Mouse (Mus musculus) kidney, embryonic 16.5 days (tissue): ENCODE measurements around the gene Pim1. TPM values are rescaled to one million over a fixed set of nuclear protein-coding genes. Genes with fewer than 3 reads are reported as not detected.
"Not testable (repeated sequence)": the region's sequence is repeated elsewhere in the genome, so short reads cannot be mapped to it uniquely, and the experiment has no call there.

ENCODE experiments used
- ATAC-seq: fragments of 200-750 bp; cut with Nextera tagmentation; 2 replicates; pipeline ENCODE4 v1.8.0; 2017; ENCODE audit warnings: moderate TSS enrichment; ENCODE audit not compliant: low FRiP score, low TSS enrichment
- H3K27ac ChIP-seq: fragments of 300-500 bp; sonication (generic); 2 replicates; pipeline ENCODE4 v1.5.1; 2014; ENCODE audit warnings: low read length
- H3K27me3 ChIP-seq: fragments of 300-500 bp; sonication (generic); 2 replicates; pipeline ENCODE4 v1.6.1; 2014; ENCODE audit warnings: low read length, control low read depth, mixed read lengths; ENCODE audit not compliant: insufficient read depth
- H3K36me3 ChIP-seq: fragments of 300-500 bp; sonication (generic); 2 replicates; pipeline ENCODE4 v1.6.1; 2014; ENCODE audit warnings: low read length, control low read depth, mixed read lengths; ENCODE audit not compliant: insufficient read depth
- H3K4me1 ChIP-seq: fragments of 300-500 bp; sonication (generic); 2 replicates; pipeline ENCODE4 v1.6.1; 2014; ENCODE audit warnings: low read length, control low read depth, mixed read lengths; ENCODE audit not compliant: insufficient read depth
- H3K4me2 ChIP-seq: fragments of 300-500 bp; sonication (generic); replicated peaks from 2 replicates; pipeline ENCODE4 v1.6.1; 2014; ENCODE audit warnings: low read depth, low read length
- H3K4me3 ChIP-seq: fragments of 300-500 bp; sonication (generic); 2 replicates; pipeline ENCODE4 v1.5.1; 2014; ENCODE audit warnings: mild to moderate bottlenecking, low read length
- H3K9ac ChIP-seq: fragments of 300-500 bp; sonication (generic); replicated peaks from 2 replicates; pipeline ENCODE4 v1.6.1; 2014; ENCODE audit warnings: low read length
- H3K9me3 ChIP-seq: fragments of 300-500 bp; sonication (generic); 2 replicates; pipeline ENCODE4 v1.6.1; 2016; ENCODE audit warnings: low read length, control low read depth
- WGBS: fragments of 180-500 bp; shearing (Covaris S2); extraction: QIAGEN DNeasy Blood & Tissue Kit; methylation state at CpG from one replicate; pipeline ENCODE4 v1.1.7; 2014; 5-methylcytosine and 5-hydroxymethylcytosine counted together
- polyA plus RNA-seq: library from polyadenylated mRNA; unstranded; fragments of >200 nt; fragmentation: Nextera tagmentation; extraction: Ambion mirVana; gene quantifications from 2 replicates; pipeline ENCODE4 v1.2.1, GENCODE M21; 2015

Pim1 gene
- polyA plus RNA-seq, 1 experiment from 2014 or later, result 12.5 TPM

GRCm38 (mm10) chr17:29513044-29513730 lies 22.6 kb downstream of the Pim1 start:
- Histone ChIP-seq H3K4me2 (no peak overlapping the region), H3K4me1 (peaks cover 3% of the 10 kb centered on the region; the same call in 1 of the 2 replicates), H3K4me3 (no peak overlapping the region), H3K36me3 (no peaks in the 10 kb centered on the region), H3K9ac (peak overlapping the region; percentile 50; the same call in 1 of the 2 replicates), H3K27me3 (no peaks in the 10 kb centered on the region), H3K9me3 (no peaks in the 10 kb centered on the region), H3K27ac (no peak overlapping the region)
- peak; percentile 82 for ATAC-seq
- 23% methylated on average over 13 of the region's 13 CpGs for WGBS

- no peaks in the 10 kb centered on the region for H3K9me3 ChIP-seq
- no peak overlapping the region for H3K9ac ChIP-seq
- no peaks in the 10 kb centered on the region for H3K27me3 ChIP-seq
- H3K27ac ChIP-seq, result no peak overlapping the region
- no peak overlapping the region for H3K4me3 ChIP-seq
- H3K4me1 ChIP-seq, result peaks cover 3% of the 10 kb centered on the region; the same call in 1 of the 2 replicates
- WGBS, result 2% methylated on average over 11 of the region's 11 CpGs
- ATAC-seq, result 0 out of 2 replicates have a peak, but pooled peaks have one; percentile 40
- H3K4me2 ChIP-seq, result no peak overlapping the region
- no peaks in the 10 kb centered on the region for H3K36me3 ChIP-seq
Measured at GRCm38 (mm10) chr17:29514435-29514834, 23.9 kb downstream of the Pim1 start.

GRCm38 (mm10) chr17:29518665-29519064 lies 28.1 kb downstream of the Pim1 start:
- H3K4me1 ChIP-seq, H3K9ac ChIP-seq, ATAC-seq, H3K4me2 ChIP-seq, H3K27ac ChIP-seq, H3K36me3 ChIP-seq, H3K27me3 ChIP-seq, H3K4me3 ChIP-seq, H3K9me3 ChIP-seq: not testable (repeated sequence)
- 89% methylated on average over 5 of the region's 5 CpGs for WGBS

- 74% methylated on average over 8 of the region's 8 CpGs for WGBS
- Histone ChIP-seq H3K4me1 (no peaks in the 10 kb centered on the region), H3K9ac (no peak overlapping the region), H3K27me3 (no peaks in the 10 kb centered on the region), H3K36me3 (no peaks in the 10 kb centered on the region), H3K9me3 (no peaks in the 10 kb centered on the region), H3K4me2 (no peak overlapping the region), H3K27ac (no peak overlapping the region), H3K4me3 (no peak overlapping the region)
- no peak for ATAC-seq
Measured at GRCm38 (mm10) chr17:29519731-29520130, 29.2 kb downstream of the Pim1 start.

GRCm38 (mm10) chr17:29525613-29526012 lies 35.1 kb downstream of the Pim1 start:
- WGBS, result 79% methylated on average over 2 of the region's 2 CpGs
- ATAC-seq, result no peak

GRCm38 (mm10) chr17:29528568-29529187 lies 38.1 kb downstream of the Pim1 start:
- H3K36me3 ChIP-seq, result no peaks in the 10 kb centered on the region
- peaks cover 8% of the 10 kb centered on the region for H3K9me3 ChIP-seq
- H3K27me3 ChIP-seq, result no peaks in the 10 kb centered on the region
- H3K4me3 ChIP-seq, result no peak overlapping the region
- WGBS, result 78% methylated on average over 8 of the region's 8 CpGs
- no peak overlapping the region for H3K27ac ChIP-seq
- H3K4me2 ChIP-seq, result no peak overlapping the region
- peaks cover 6% of the 10 kb centered on the region; the same call in 1 of the 2 replicates for H3K4me1 ChIP-seq
- ATAC-seq, result no peak
- H3K9ac ChIP-seq, result no peak overlapping the region

More at GRCm38 (mm10) chr17:29525613-29526012, 35.1 kb downstream of the Pim1 start:
- no peaks in the 10 kb centered on the region for H3K4me1 ChIP-seq
- no peaks in the 10 kb centered on the region for H3K36me3 ChIP-seq
- H3K4me2 ChIP-seq, result no peak overlapping the region
- no peaks in the 10 kb centered on the region for H3K27me3 ChIP-seq
- H3K9ac ChIP-seq, result no peak overlapping the region
- H3K4me3 ChIP-seq, result no peak overlapping the region
- peaks cover 8% of the 10 kb centered on the region for H3K9me3 ChIP-seq
- H3K27ac ChIP-seq, result no peak overlapping the region

GRCm38 (mm10) chr17:29530508-29530907 lies 40.0 kb downstream of the Pim1 start:
- WGBS, result 81% methylated on average over 6 of the region's 6 CpGs
- H3K4me3 ChIP-seq, result no peak overlapping the region
- H3K9me3 ChIP-seq, result peaks cover 5% of the 10 kb centered on the region
- H3K27me3 ChIP-seq, result no peaks in the 10 kb centered on the region
- ATAC-seq, result no peak
- H3K4me2 ChIP-seq, result no peak overlapping the region
- H3K36me3 ChIP-seq, result no peaks in the 10 kb centered on the region
- no peak overlapping the region for H3K9ac ChIP-seq
- peaks cover 6% of the 10 kb centered on the region; the same call in 1 of the 2 replicates for H3K4me1 ChIP-seq
- H3K27ac ChIP-seq, result no peak overlapping the region

- no peak overlapping the region for H3K27ac ChIP-seq
- ATAC-seq, result no peak
- H3K4me1 ChIP-seq, result peaks cover 6% of the 10 kb centered on the region; the same call in 1 of the 2 replicates
- no peaks in the 10 kb centered on the region for H3K27me3 ChIP-seq
- WGBS, result 77% methylated on average over 9 of the region's 9 CpGs
- H3K9me3 ChIP-seq, result no peaks in the 10 kb centered on the region
- H3K9ac ChIP-seq, result no peak overlapping the region
- H3K36me3 ChIP-seq, result no peaks in the 10 kb centered on the region
- no peak overlapping the region for H3K4me3 ChIP-seq
- H3K4me2 ChIP-seq, result no peak overlapping the region
Measured at GRCm38 (mm10) chr17:29531278-29531677, 40.7 kb downstream of the Pim1 start.

- ATAC-seq, result 0 out of 2 replicates have a peak, but pooled peaks have one; percentile 27
- 48% methylated on average over 10 of the region's 10 CpGs for WGBS
- Histone ChIP-seq H3K4me1 (peaks cover 6% of the 10 kb centered on the region; the same call in 1 of the 2 replicates), H3K9ac (no peak overlapping the region), H3K4me2 (no peak overlapping the region), H3K27me3 (no peaks in the 10 kb centered on the region), H3K36me3 (no peaks in the 10 kb centered on the region), H3K9me3 (no peaks in the 10 kb centered on the region), H3K27ac (no peak overlapping the region), H3K4me3 (no peak overlapping the region)
Measured at GRCm38 (mm10) chr17:29531757-29532384, 41.3 kb downstream of the Pim1 start.
